Mouse (Mus musculus) myocyte (in vitro differentiated cells): ENCODE measurements around the gene Arhgap11a.

Experiments used
- CEBPB ChIP-seq: IDR thresholded peaks from 2 replicates; pipeline ENCODE4 v1.6.1; 2011; ENCODE audit warnings: mild to moderate bottlenecking, moderate library complexity; ENCODE audit not compliant: poor library complexity, insufficient read depth, severe bottlenecking
- E2F4 ChIP-seq: IDR thresholded peaks from one replicate; pipeline ENCODE4 v1.6.1; 2011; ENCODE audit warnings: mild to moderate bottlenecking, control low read depth, moderate library complexity; ENCODE audit not compliant: insufficient read depth
- MAX ChIP-seq: IDR thresholded peaks from one replicate; pipeline ENCODE4 v1.6.1; 2011; ENCODE audit warnings: low read depth, mild to moderate bottlenecking, control low read depth
- MYOD1 ChIP-seq, 3 experiments: IDR thresholded peaks; one replicate each; pipeline ENCODE4 v1.6.1; 2011; ENCODE audit warnings: control low read depth in 2 of 3, low read depth in 2 of 3, mild to moderate bottlenecking in 2 of 3, moderate library complexity in 1 of 3; ENCODE audit not compliant: insufficient read length in 2 of 3, control insufficient read depth in 1 of 3
- MYOG ChIP-seq, 3 experiments: IDR thresholded peaks; one replicate each; pipeline ENCODE4 v1.6.1; 2011; ENCODE audit warnings: control low read depth in 2 of 3, low read depth in 2 of 3, mild to moderate bottlenecking in 2 of 3; ENCODE audit not compliant: insufficient read length in 2 of 3, control insufficient read depth in 1 of 3, insufficient read depth in 1 of 3
- POLR2A ChIP-seq: IDR thresholded peaks from one replicate; pipeline ENCODE4 v1.6.1; 2011; ENCODE audit warnings: low read depth, mild to moderate bottlenecking, control low read depth, moderate library complexity; ENCODE audit not compliant: insufficient read length
- POLR2AphosphoS2 ChIP-seq: IDR thresholded peaks from one replicate; pipeline ENCODE4 v1.6.1; 2011; ENCODE audit warnings: low read depth, control low read depth; ENCODE audit not compliant: insufficient read length
- REST ChIP-seq: IDR thresholded peaks from one replicate; pipeline ENCODE4 v1.6.1; 2011; ENCODE audit warnings: mild to moderate bottlenecking, control low read depth, moderate library complexity; ENCODE audit not compliant: insufficient read depth, insufficient read length
- SRF ChIP-seq: IDR thresholded peaks from one replicate; pipeline ENCODE4 v1.6.1; 2011; ENCODE audit warnings: low read depth; ENCODE audit not compliant: control insufficient read depth, insufficient read length
- TCF12 ChIP-seq: IDR thresholded peaks from one replicate; pipeline ENCODE4 v1.6.1; 2011; ENCODE audit warnings: mild to moderate bottlenecking, control low read depth; ENCODE audit not compliant: poor library complexity, insufficient read depth, severe bottlenecking
- USF1 ChIP-seq: IDR thresholded peaks from one replicate; pipeline ENCODE4 v1.6.1; 2011; ENCODE audit warnings: low read depth, mild to moderate bottlenecking, control low read depth, moderate library complexity

DNA sequence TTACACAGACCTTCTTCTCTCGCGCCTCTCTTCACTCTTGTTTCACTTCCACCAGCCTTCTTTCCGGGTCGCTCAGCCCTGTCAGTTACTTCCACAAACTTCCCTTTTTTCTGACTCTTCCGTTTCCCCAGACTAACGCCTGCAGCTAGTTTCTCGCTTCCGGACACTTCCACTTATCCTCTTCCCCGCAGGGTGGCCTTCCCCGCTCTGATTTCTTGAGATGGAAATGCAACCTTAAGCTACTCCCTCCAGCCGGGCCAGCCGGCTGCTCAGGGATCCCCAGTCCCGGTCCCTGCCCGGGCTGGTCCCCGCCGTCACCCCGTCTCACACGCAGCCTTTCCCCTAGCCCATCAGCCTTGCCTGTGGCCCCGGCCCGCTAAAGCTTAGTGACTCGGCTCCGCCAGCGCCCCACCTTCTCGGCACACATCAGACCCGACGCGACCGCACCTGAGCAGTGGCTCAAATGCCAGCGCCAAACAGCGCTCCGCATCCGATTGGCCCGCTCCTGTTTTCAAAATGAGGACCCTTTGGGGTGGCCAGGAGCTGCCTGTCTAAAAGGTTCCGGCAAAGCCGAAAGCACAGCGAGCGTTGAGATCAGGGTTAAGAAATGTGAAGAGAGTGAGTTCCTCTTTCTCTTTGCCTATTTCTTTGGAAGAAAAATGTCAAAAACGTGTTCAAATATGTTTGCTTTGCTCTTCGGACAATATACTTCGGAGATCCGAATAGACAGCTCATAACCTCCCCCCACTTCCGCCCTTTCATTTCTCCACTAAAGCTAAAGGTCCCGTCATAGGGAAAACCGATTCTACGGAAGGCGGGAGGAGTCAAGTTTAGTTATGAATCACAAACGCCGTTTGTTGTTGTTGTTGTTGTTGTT is at the start of gene Arhgap11a:
- TF ChIP-seq E2F4 (peak; percentile 98), POLR2A (peak; percentile 68), MYOG (IDR thresholded peaks at IDR 0.05; ENCODE audit: control insufficient read depth in 1 of 3, insufficient read depth in 1 of 3, insufficient read length in 2 of 3, low read depth in 2 of 3) (no peak), USF1 (no peak), MAX (peak; percentile 98), POLR2AphosphoS2 (peak; percentile 50), TCF12 (no peak), REST (no peak), MYOD1 (IDR thresholded peaks at IDR 0.05; ENCODE audit: control insufficient read depth in 1 of 3, insufficient read length in 2 of 3, low read depth in 2 of 3) (no peak), CEBPB (no peak), SRF (no peak)
